Mouse (Mus musculus): ENCODE data around the gene Ssmem1. TPM values are rescaled to one million over a fixed set of nuclear protein-coding genes. Genes with fewer than 3 reads are reported as not detected.

Ssmem1 gene
- total RNA-seq (2022), result 1 to 10 TPM in 3 of 4 experiments, under 1 TPM in 1; 0.39 to 1.5 (median 1.1) TPM

DNA sequence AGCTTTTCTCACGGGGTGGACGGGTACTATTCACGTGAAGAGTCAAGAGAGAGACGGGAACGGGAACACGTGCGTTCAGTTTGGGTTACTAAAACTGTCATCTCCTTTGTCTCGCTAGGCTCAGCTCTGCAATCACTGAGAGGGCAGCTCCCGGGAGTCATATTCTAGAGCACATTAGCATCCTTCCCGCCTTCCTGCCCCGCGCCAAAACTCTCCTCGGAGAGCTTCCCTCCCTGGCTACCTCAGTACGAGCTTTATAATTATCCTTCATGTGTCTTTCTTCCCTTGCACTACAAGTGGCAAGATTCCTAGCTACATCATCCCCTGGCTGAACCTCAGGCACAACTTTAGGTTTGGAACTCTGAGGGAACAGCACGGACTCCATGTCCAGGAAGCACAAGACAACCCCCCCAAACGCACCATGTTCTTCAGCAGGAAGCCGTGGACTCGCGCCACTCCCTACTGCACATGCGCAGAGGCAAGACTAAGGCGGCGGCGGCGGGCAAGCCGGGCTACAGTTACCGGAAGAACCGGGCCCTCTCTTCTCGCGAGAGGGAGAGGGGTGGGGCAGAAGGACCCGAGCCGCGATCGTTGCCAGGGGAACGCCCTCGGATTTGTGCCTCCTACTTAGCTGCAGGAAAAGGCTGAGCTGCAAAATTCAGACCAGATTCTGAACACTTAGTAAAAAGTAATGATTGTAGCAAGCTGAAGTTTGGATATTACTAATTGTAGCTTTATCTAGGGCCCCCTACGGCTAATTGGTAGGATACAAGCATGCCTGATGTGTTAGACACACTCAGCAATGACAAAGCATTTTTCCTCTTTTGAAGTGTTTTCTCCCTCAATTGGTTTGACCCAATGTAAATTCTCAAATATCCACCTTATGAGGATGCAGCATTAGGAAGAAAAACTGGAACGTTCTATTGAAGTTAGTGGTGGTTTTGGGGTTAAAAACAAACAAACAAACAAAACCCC is at the start of gene Ssmem1, which contains the start of gene Tmem209:
TSS of gene Ssmem1 (plus strand) at position 585 of the 975 bp plus-strand sequence.
TSS of gene Tmem209 (minus strand) at position 519 of the 975 bp plus-strand sequence.
- DNase-seq (ENCODE audit: low spot score in 2 of 2), result peak; percentile 98 to 99

DNA sequence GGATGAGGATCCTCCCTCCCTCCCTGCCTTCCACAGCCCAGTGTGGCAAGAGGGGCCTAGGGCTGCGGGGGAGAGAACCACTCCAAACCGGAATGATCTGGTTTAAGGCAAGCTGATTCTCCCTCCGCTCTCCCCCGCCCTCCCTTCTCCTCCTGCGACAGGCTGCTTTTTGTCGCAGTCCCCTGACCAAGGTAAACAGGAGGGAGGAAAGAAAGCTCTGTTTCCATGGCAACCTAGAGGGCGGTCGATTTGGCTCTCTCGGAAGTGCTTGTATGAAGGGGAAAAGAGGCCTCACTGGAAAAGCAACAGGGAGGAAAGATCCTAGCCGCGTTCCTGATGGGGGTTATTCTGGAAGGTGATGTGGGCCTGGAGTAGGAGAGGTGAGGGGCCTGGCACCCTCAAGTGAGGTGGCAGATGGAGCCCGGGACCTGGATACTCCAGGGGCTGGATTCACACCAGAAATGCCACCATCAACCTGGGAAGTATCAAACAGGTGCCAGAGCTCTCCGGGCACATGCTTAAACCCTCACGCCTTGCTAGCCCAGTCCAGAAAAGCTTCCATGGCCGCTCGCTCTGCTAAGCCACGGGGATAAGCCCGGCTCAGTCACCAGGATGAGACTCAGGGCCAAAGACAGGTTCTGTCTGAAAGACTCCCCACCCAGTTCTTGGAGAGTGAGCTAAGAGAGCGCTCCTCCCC is 48.8 kb upstream of the Ssmem1 start:
- DNase-seq (ENCODE audit: low spot score in 2 of 2), result peak; percentile 81 to 89

DNA sequence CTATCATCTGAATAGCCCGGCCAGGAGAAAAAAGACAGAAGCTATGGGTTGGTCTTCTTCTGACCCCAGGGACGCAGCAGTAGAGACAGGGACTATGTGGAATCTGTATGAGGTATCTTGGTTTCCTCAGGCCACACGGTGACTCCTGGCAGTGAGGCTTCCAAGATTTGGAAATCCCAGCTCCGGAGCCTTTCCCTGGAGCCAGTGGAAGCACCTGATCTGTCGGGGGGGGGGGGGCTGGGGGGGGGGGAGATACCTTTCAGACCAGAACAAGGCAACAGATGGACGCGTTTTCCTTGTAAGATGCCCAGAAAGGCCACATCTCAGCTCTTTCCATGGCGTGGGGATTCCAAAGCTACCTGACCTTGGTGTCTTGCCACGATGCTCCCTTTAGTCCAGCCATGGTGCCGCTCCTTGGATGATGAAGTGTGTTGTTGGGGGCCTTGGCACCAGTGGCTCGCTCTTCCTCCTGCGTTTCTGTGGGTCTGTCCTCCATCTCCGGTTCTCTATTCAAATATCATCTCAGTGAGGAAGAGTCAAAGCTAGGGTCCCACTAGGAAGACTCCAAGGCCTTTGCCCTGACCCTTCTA is 47.8 kb upstream of the Ssmem1 start:
- no peak for DNase-seq (ENCODE audit: low spot score in 2 of 2)

- no peak for DNase-seq (ENCODE audit: low spot score in 2 of 2)
Measured at GRCm38 (mm10) chr6:30462822-30463221, 46.8 kb upstream of the Ssmem1 start.

DNA sequence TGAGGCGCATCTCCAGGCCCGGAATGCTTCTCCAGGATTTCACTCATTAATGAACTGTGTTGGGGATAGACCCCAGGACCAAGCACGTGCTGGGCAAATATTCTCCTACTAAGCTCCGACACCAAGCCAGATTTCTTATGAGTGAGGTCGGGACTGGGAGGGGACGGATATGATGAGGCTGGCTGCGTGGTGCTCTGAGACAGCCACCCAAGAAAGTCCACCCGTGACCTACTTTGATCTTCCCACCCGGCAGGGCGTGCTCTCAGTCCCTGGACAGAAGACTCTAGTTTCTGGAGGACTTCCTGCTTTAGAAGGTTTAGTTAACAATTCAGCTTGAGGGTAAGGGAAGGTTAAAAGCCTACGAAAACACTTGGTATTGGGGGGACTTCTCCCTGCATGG is 44.1 kb upstream of the Ssmem1 start:
- DNase-seq (ENCODE audit: low spot score in 2 of 2), result no peak

- no peak for DNase-seq (ENCODE audit: low spot score in 2 of 2)
Measured at GRCm38 (mm10) chr6:30468058-30468457, 41.6 kb upstream of the Ssmem1 start.

DNA sequence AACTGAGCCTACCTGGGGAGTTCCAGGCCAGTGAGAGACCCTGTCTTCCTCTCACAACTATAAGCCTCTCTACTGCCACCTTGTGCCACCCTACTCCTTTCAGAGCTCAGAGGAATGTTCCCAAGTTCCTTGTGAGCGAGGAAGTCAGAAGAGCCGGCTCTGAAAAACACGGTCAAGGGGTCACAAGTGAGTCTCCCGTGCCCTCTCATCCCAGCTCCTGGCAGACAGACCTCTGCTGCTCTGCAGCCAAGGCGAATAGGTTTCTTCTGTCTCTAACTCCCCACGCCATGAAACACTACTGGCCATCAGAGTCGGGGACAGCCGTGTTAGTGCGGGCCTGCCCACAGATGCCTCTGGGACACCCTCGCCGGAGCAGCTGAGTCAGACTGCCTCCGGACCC is 41.0 kb upstream of the Ssmem1 start:
- no peak for DNase-seq (ENCODE audit: low spot score in 2 of 2)

DNA sequence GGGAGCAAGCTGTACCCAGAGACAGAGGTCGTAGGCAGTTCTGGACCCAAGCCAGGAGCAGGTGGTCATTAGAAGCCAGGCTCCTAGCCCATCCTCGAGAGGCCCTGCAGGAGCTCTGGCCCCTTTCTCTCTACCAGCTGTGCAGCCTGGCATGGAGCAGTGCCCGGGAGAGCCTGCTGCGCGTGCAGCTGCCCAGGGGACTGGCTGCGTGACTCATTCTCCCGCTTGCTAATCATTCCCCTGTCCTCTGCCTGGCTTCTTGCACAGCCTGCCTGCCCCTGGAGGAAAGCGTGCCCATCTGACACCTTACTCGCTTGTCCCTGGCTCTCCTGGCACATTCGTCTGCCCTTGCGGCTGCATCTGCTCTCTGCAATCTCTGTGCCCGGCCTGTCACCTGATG is 40.3 kb upstream of the Ssmem1 start:
- no peak for DNase-seq (ENCODE audit: low spot score in 2 of 2)

DNA sequence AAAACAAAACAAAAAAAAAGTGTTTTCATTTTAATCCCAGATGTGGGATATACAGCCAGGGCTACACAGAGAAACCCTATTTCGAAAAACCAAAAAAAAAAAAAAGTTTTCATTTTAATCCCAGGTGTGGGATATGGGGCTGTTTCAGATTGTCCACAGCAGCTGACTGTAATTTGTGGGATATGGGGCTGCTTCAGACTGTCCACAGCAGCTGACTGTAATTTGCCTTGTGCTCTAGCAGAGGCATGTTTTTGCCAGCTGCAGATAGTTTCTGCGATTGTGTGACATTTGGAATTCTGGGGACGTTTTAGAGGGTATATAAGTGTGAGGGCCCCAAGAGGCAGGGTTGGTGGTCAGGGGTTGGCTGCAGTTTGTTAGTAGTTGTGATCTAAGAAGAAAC is 37.9 kb upstream of the Ssmem1 start:
- no peak for DNase-seq (ENCODE audit: low spot score in 2 of 2)

DNA sequence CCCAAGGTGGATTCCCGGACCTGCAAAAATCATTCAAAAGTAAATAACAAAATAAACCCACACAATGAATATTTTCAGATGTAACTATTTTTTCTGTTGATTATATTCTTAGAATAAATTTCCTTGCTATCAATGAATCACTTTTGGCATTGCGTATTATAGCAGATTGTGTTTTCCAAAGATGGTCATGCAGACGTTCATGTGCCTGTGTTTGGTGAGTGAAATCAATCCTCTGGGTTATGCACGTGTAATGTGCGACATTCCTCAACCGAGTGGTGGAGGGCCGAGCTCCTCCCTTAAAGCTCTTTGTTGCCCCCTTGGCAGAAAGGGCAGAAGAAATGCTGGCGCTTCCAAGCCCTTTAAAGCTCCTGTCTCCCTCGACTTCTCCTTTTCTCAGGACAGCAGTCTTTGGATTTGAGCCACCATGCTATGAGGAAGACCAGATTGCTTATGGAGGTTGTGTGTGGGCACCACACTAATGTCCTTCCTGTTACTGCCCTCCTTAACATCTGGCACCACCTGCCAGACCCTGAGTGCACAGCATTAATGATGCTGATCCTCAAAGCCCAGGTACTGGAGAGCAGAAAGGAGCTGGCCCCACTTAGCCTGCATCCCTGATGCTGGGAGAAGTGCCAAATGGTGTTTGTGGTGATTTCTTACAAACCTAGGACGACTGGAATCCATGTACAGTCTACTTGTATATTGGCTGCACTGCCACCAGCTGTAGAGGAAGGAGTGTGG is 33.5 kb upstream of the Ssmem1 start:
- no peak for DNase-seq (ENCODE audit: low spot score in 2 of 2)

DNA sequence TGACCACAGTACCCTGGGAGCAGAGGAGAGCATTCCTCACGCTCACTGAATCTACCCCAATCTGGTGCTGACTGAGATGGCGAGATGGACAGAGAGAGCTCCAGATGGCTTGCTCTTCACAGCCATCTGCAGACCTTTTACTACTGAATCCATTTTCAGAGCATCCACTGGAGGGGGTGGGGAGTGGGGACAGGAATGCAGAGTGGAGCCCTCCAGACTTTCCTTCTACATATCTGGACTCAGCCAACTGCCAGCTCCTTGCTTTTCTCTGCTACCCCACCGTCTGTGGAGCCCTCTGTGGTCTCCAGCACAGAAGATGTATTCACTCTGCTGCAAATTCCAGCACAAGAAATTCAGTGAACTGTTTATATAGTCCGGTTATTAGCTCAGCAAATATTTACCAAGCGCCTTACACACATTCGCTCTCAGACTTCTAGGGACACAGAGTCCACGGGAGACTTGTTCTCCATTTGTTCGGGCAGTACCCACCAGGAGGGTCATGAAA is 32.4 kb upstream of the Ssmem1 start:
- no peak for DNase-seq (ENCODE audit: low spot score in 2 of 2)

- DNase-seq (ENCODE audit: low spot score in 2 of 2), result no peak
Measured at GRCm38 (mm10) chr6:30477784-30478183, 31.9 kb upstream of the Ssmem1 start.

DNA sequence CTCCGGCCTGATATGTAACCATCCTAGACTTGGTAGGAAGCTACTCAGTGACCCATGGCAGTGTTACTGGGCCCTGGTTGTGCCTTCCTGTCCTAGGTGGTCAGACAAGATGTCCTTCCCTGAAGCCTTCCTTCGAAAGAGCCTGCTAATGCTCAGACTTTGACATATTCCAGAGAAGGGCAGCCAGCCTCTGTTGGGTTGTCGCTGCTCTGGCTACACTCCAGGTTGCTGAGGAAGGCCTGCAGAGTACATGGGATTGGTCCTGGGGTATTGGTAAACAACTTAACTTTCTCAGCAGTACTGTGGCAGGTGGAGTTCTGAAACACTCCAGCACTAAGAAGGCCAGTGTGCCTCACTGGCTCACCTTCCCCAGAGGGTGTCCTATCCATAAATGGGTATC is 30.2 kb upstream of the Ssmem1 start:
- DNase-seq (ENCODE audit: low spot score in 2 of 2), result no peak

- no peak for DNase-seq (ENCODE audit: low spot score in 2 of 2)
Measured at GRCm38 (mm10) chr6:30482908-30483307, 26.7 kb upstream of the Ssmem1 start.

DNA sequence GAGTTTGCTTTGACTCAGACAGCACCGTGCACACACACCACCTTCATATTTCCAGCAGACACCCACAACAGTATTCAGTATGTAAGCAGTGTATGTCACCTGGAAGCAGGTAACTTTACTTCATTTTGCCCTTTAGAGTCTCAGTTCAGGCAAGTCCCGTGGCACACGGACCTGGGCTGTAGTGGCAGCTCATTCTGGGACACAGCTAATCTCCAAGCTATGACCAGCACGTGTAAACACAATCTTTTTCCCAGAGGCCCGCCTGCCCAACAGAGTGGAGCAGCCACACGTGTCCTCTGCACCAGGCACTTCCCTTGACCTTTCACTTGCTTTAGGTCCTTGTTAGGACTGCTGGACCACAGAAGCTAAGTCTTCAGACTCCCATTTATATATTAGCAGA is 23.1 kb upstream of the Ssmem1 start:
- DNase-seq (ENCODE audit: low spot score in 2 of 2), result no peak

DNA sequence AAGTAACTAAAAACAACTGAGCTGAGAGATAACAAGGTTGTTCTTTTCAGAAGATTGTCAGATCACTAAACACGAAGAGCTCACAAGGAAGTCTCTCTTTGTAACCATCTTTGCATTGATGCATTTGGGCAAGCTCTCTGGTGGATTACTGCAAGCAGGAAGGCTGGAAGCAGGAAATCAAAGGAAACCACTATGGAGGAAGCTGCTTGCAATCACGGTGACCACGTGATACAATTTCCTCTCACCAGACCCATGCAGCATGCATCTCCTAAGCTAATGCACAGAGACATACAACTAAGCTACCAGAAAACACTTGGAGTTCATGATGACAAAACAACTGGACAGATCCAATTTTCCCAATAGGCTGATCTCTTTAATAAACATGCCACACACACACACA is 10.6 kb upstream of the Ssmem1 start:
- no peak for DNase-seq (ENCODE audit: low spot score in 2 of 2)

GRCm38 (mm10) chr6:30508824-30509223 is 825 bp upstream of the Ssmem1 start:
- no peak for DNase-seq (ENCODE audit: low spot score in 2 of 2)

GRCm38 (mm10) chr6:30510291-30510690 is 642 bp downstream of the Ssmem1 start:
- DNase-seq (ENCODE audit: low spot score in 2 of 2), result no peak

GRCm38 (mm10) chr6:30514242-30514641 is 4.6 kb downstream of the Ssmem1 start:
- DNase-seq (ENCODE audit: low spot score in 2 of 2), result no peak

DNA sequence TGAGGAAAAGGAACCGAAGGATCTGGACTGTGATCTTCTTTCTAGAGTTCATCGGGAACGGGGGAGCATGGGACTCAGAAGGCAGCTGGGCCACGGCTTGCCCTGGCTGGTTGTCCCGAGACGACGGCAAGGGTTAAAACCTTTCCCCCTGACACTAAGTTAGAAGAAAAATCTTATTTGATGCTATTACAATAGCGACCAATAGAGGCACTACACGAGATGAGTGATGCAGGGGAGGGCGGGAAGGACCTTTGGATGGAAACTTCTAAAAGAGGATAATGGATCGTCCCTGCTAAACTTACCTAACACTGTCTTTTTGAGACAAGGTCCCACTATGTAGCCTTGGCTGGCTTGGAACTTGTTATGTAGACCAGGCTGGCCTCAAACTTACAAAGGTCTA is 10.8 kb downstream of the Ssmem1 start:
- no peak for DNase-seq (ENCODE audit: low spot score in 2 of 2)
